Mouse (Mus musculus) adrenal gland, postnatal 36 days (tissue): Measurements from ENCODE around the gene Prkca. TPM values are rescaled to one million over a fixed set of nuclear protein-coding genes. Genes with fewer than 3 reads are reported as not detected.
A peak's percentile ranks its signal among the peaks of the same experiment; 100 is the strongest.

Experiments
- DNase-seq, 2 experiments: peaks; one replicate each; pipeline ENCODE4 v3.0.0; 2021; ENCODE audit warnings: mixed read lengths in 1 of 2
- total RNA-seq, 2 experiments: library from RNA; stranded (reverse); gene quantifications; 2 replicates each; pipeline ENCODE4 v1.2.3; 2021

Prkca gene
- total RNA-seq, 2 experiments from 2014 or later, result 8.0 to 12.7 TPM

- DNase-seq, result no peak
These were observed 108.5 kb downstream of the Prkca start for GRCm38 (mm10) chr11:108235081-108235703.

GRCm38 (mm10) chr11:108233015-108233414, 110.7 kb downstream of the Prkca start:
- no peak for DNase-seq

GRCm38 (mm10) chr11:108230101-108230500, 113.6 kb downstream of the Prkca start:
- no peak for DNase-seq

- no peak for DNase-seq
These were observed 114.4 kb downstream of the Prkca start for GRCm38 (mm10) chr11:108229176-108229946.

- DNase-seq, result no peak
These were observed 115.2 kb downstream of the Prkca start for GRCm38 (mm10) chr11:108228497-108228896.

- DNase-seq, result no peak
These were observed 117.5 kb downstream of the Prkca start for GRCm38 (mm10) chr11:108226248-108226647.

GRCm38 (mm10) chr11:108224233-108224973, 119.3 kb downstream of the Prkca start:
- DNase-seq, result no peak

- no peak for DNase-seq
These were observed 120.0 kb downstream of the Prkca start for GRCm38 (mm10) chr11:108223613-108224232.

- no peak for DNase-seq
These were observed 120.6 kb downstream of the Prkca start for GRCm38 (mm10) chr11:108223154-108223553.

- no peak for DNase-seq
These were observed 121.1 kb downstream of the Prkca start for GRCm38 (mm10) chr11:108222616-108223015.

GRCm38 (mm10) chr11:108222026-108222425, 121.7 kb downstream of the Prkca start:
- DNase-seq, result no peak

- DNase-seq, result no peak
These were observed 122.4 kb downstream of the Prkca start for GRCm38 (mm10) chr11:108221124-108221835.

- DNase-seq, result no peak
These were observed 123.1 kb downstream of the Prkca start for GRCm38 (mm10) chr11:108220605-108221004.

- no peak for DNase-seq
These were observed 126.7 kb downstream of the Prkca start for GRCm38 (mm10) chr11:108217043-108217442.

GRCm38 (mm10) chr11:108216064-108216463, 127.7 kb downstream of the Prkca start:
- no peak for DNase-seq

GRCm38 (mm10) chr11:108215466-108215865, 128.3 kb downstream of the Prkca start:
- DNase-seq, result peak; percentile 43 to 64

- no peak for DNase-seq
These were observed 129.1 kb downstream of the Prkca start for GRCm38 (mm10) chr11:108214521-108215223.

- DNase-seq, result no peak
These were observed 129.9 kb downstream of the Prkca start for GRCm38 (mm10) chr11:108213783-108214182.

GRCm38 (mm10) chr11:108212638-108213037, 131.1 kb downstream of the Prkca start:
- no peak for DNase-seq

- no peak for DNase-seq
These were observed 131.7 kb downstream of the Prkca start for GRCm38 (mm10) chr11:108212030-108212429.

GRCm38 (mm10) chr11:108210749-108211148, 133.0 kb downstream of the Prkca start:
- DNase-seq, result no peak
